Mouse (Mus musculus) intestine, postnatal 0 days (tissue): ENCODE data around the gene Ticam1. TPM values are rescaled to one million over a fixed set of nuclear protein-coding genes. Genes with fewer than 3 reads are reported as not detected.

Experiments
- ATAC-seq: fragments of 200-750 bp; cut with Nextera tagmentation; 2 replicates; pipeline ENCODE4 v1.8.0; 2017; ENCODE audit warnings: mild to moderate bottlenecking, moderate TSS enrichment, moderate library complexity
- H3K27ac ChIP-seq: fragments of 300-500 bp; sonication (generic); 2 replicates; pipeline ENCODE4 v1.5.1; 2014; ENCODE audit warnings: mild to moderate bottlenecking, low read depth, low read length, moderate library complexity
- H3K27me3 ChIP-seq: fragments of 300-500 bp; sonication (generic); replicated peaks from 2 replicates; pipeline ENCODE4 v1.6.1; 2014; ENCODE audit warnings: low read length, mixed read lengths; ENCODE audit not compliant: control insufficient read depth, insufficient read depth
- H3K36me3 ChIP-seq: fragments of 300-500 bp; sonication (generic); 2 replicates; pipeline ENCODE4 v1.6.1; 2014; ENCODE audit warnings: mild to moderate bottlenecking, moderate library complexity; ENCODE audit not compliant: control insufficient read depth, insufficient read depth
- H3K4me1 ChIP-seq: fragments of 300-500 bp; sonication (generic); replicated peaks from 2 replicates; pipeline ENCODE4 v1.6.1; 2014; ENCODE audit warnings: antibody characterized with exemption, low read length, mixed read lengths; ENCODE audit not compliant: control insufficient read depth, insufficient read depth
- H3K4me2 ChIP-seq: fragments of 300-500 bp; sonication (generic); replicated peaks from 2 replicates; pipeline ENCODE4 v1.6.1; 2014; ENCODE audit warnings: low read depth, mild to moderate bottlenecking, moderate library complexity
- H3K4me3 ChIP-seq: fragments of 300-500 bp; sonication (generic); 2 replicates; pipeline ENCODE4 v1.5.1; 2014; ENCODE audit warnings: low read depth, low read length
- H3K9ac ChIP-seq: fragments of 300-500 bp; sonication (generic); 2 replicates; pipeline ENCODE4 v1.6.1; 2014; ENCODE audit warnings: mild to moderate bottlenecking, low read depth, low read length
- H3K9me3 ChIP-seq: fragments of 300-500 bp; sonication (generic); 2 replicates; pipeline ENCODE4 v1.6.1; 2016; ENCODE audit warnings: mixed run types; ENCODE audit not compliant: control insufficient read depth
- CTCF ChIP-seq: sonication (generic); IDR thresholded peaks from 2 replicates; pipeline ENCODE4 v1.5.1; 2016; ENCODE audit warnings: low read depth, mild to moderate bottlenecking, control low read depth, antibody characterized with exemption, moderate library complexity
- WGBS: fragments of 180-500 bp; shearing (Covaris S2); extraction: QIAGEN DNeasy Blood & Tissue Kit; methylation state at CpG from one replicate; pipeline ENCODE4 v1.1.7; 2014; 5-methylcytosine and 5-hydroxymethylcytosine counted together
- polyA plus RNA-seq: library from polyadenylated mRNA; unstranded; fragments of >200 nt; fragmentation: Nextera tagmentation; extraction: Ambion mirVana; gene quantifications from 2 replicates; pipeline ENCODE4 v1.2.1, GENCODE M21; 2015

Ticam1 gene
- polyA plus RNA-seq, 1 experiment from 2014 or later, result 15.8 TPM

GRCm38 (mm10) chr17:56288866-56289265 lies 12.3 kb upstream of the Ticam1 start:
- no peak for ATAC-seq
- H3K9me3 ChIP-seq, result no peaks in the 10 kb centered on the region
- TF ChIP-seq CTCF, result no peak
- H3K4me3 ChIP-seq, result peak overlapping the region; percentile 58
- peaks cover 28% of the 10 kb centered on the region for H3K36me3 ChIP-seq
- H3K27ac ChIP-seq, result peak overlapping the region; percentile 95
- H3K27me3 ChIP-seq, result no peaks in the 10 kb centered on the region
- H3K4me1 ChIP-seq, result no peaks in the 10 kb centered on the region
- WGBS, result 14% methylated on average over 3 of the region's 3 CpGs
- H3K4me2 ChIP-seq, result peak overlapping the region; percentile 72
- H3K9ac ChIP-seq, result peak overlapping the region; percentile 82

GRCm38 (mm10) chr17:56287830-56288229 lies 11.2 kb upstream of the Ticam1 start:
- 31% methylated on average over 3 of the region's 3 CpGs for WGBS
- H3K36me3 ChIP-seq, result peaks cover 37% of the 10 kb centered on the region
- H3K4me1 ChIP-seq, result no peaks in the 10 kb centered on the region
- no peak for TF ChIP-seq CTCF
- peak overlapping the region; percentile 34 for H3K4me3 ChIP-seq
- H3K4me2 ChIP-seq, result peak overlapping the region; percentile 72
- no peaks in the 10 kb centered on the region for H3K27me3 ChIP-seq
- H3K9me3 ChIP-seq, result no peaks in the 10 kb centered on the region
- H3K9ac ChIP-seq, result peak overlapping the region; percentile 62
- peak overlapping the region; percentile 95 for H3K27ac ChIP-seq
- peak; percentile 64 for ATAC-seq

- peaks cover 46% of the 10 kb centered on the region for H3K36me3 ChIP-seq
- no peaks in the 10 kb centered on the region for H3K4me1 ChIP-seq
- H3K9me3 ChIP-seq, result no peaks in the 10 kb centered on the region
- H3K4me3 ChIP-seq, result peak overlapping the region; percentile 34
- no peaks in the 10 kb centered on the region for H3K27me3 ChIP-seq
- H3K27ac ChIP-seq, result peak overlapping the region; percentile 57; the same call in 1 of the 2 replicates
- peak overlapping the region; percentile 62; the same call in 1 of the 2 replicates for H3K9ac ChIP-seq
- TF ChIP-seq CTCF, result no peak
- WGBS, result 83% methylated on average over 11 of the region's 11 CpGs
- H3K4me2 ChIP-seq, result peak overlapping the region; percentile 72
- no peak for ATAC-seq
These were observed 9.4 kb upstream of the Ticam1 start for GRCm38 (mm10) chr17:56285995-56286394.

GRCm38 (mm10) chr17:56283316-56283715 lies 6.7 kb upstream of the Ticam1 start:
- Histone ChIP-seq H3K4me1 (0 out of 2 replicates have a peak, but pooled peaks cover 3% of the 10 kb centered on the region), H3K4me3 (no peak overlapping the region), H3K4me2 (peak overlapping the region; percentile 21; the same call in 1 of the 2 replicates), H3K9me3 (no peaks in the 10 kb centered on the region), H3K27me3 (no peaks in the 10 kb centered on the region), H3K9ac (no peak overlapping the region), H3K36me3 (peaks cover 65% of the 10 kb centered on the region), H3K27ac (no peak overlapping the region)
- no peak for TF ChIP-seq CTCF
- no peak for ATAC-seq
- WGBS, result 93% methylated on average over 8 of the region's 8 CpGs

GRCm38 (mm10) chr17:56282802-56283201 lies 6.2 kb upstream of the Ticam1 start:
- WGBS, result 82% methylated on average over 4 of the region's 4 CpGs
- Histone ChIP-seq H3K4me1 (0 out of 2 replicates have a peak, but pooled peaks cover 3% of the 10 kb centered on the region), H3K36me3 (peaks cover 65% of the 10 kb centered on the region), H3K9ac (no peak overlapping the region), H3K4me3 (no peak overlapping the region), H3K27me3 (no peaks in the 10 kb centered on the region), H3K4me2 (peak overlapping the region; percentile 21), H3K27ac (0 out of 2 replicates have a peak overlapping the region, but pooled peaks have one; percentile 28), H3K9me3 (no peaks in the 10 kb centered on the region)
- ATAC-seq, result no peak
- TF ChIP-seq CTCF, result no peak

- Histone ChIP-seq H3K36me3 (peaks cover 60% of the 10 kb centered on the region), H3K27me3 (no peaks in the 10 kb centered on the region), H3K4me2 (peak overlapping the region; percentile 38), H3K9me3 (no peaks in the 10 kb centered on the region), H3K4me3 (no peak overlapping the region), H3K4me1 (0 out of 2 replicates have a peak, but pooled peaks cover 3% of the 10 kb centered on the region), H3K9ac (peak overlapping the region; percentile 22; the same call in 1 of the 2 replicates), H3K27ac (peak overlapping the region; percentile 64)
- TF ChIP-seq CTCF, result no peak
- ATAC-seq, result 0 out of 2 replicates have a peak, but pooled peaks have one; percentile 1
- WGBS, result 33% methylated on average over 12 of the region's 12 CpGs
These were observed 4.6 kb upstream of the Ticam1 start for GRCm38 (mm10) chr17:56281193-56281592.
